In the genomic region with DNA sequence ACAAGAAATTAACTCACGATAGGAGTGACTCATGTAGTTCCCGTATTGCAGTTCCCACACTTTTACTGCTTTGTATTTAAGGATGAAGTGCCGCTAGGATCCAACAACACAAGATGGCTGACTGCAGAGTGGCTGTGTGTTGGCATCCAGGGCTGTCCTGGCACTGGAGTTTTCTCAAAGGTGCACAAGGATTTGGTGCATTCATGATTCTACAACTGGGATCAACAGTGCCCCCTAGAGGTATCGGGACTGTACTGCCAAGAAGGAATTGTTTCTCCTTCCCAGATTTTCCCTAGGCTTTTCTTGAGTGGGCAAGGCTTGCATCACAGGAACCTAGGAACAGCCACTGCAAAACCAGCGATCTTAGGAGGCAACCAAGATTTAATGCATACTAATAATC, we compare ENCODE assay signal across 7 mouse cellular contexts.
DNase-seq lines count a peak whose midpoint lies in the region; ATAC-seq and TF ChIP-seq lines count a peak whose summit lies in the region.

No protein-coding gene starts in this region.

- peak; percentile 60 for TF ChIP-seq CTCF in cortical plate, adult 2 months (IDR thresholded peaks at IDR 0.05; ENCODE audit: extremely low read depth, insufficient read depth, low read length)
- peak; percentile 73 for TF ChIP-seq CTCF in liver, embryonic 14.5 days (IDR thresholded peaks at IDR 0.05; ENCODE audit: low read depth)
- peak; percentile 48; the same call in 1 of the 2 replicates for TF ChIP-seq CTCF in testis, adult 2 months (IDR thresholded peaks at IDR 0.05; ENCODE audit: control insufficient read depth, insufficient read depth, insufficient replicate concordance, low read depth, low read length)

- H3K27me3 ChIP-seq in midbrain, embryonic 14.5 days (ENCODE audit: control insufficient read depth, insufficient read depth, low read length) = no peaks in the 10 kb centered on the region
- no peaks in the 10 kb centered on the region for H3K27me3 ChIP-seq in midbrain, embryonic 13.5 days
- H3K27me3 ChIP-seq in liver, embryonic 14.5 days (ENCODE audit: control insufficient read depth, insufficient read depth, low read length) = no peaks in the 10 kb centered on the region
- H3K27me3 ChIP-seq in testis, adult 2 months (ENCODE audit: control insufficient read depth, insufficient read depth, low read length) = no peaks in the 10 kb centered on the region

- H3K4me3 ChIP-seq in midbrain, embryonic 14.5 days (replicated peaks; ENCODE audit: low read depth, low read length) = no peak overlapping the region
- no peak overlapping the region for H3K4me3 ChIP-seq in midbrain, embryonic 13.5 days (replicated peaks)
- no peak overlapping the region for H3K4me3 ChIP-seq in cortical plate, adult 2 months (ENCODE audit: insufficient read depth, low read length)
- no peak overlapping the region for H3K4me3 ChIP-seq in liver, embryonic 14.5 days (ENCODE audit: insufficient read depth in 1 of 2, low read depth in 2 of 2, low read length in 2 of 2)
- H3K4me3 ChIP-seq in testis, adult 2 months (ENCODE audit: control insufficient read depth, low read depth, low read length) = peak overlapping the region; percentile 35; the same call in 1 of the 2 replicates

- peak; percentile 47 for DNase-seq in midbrain, embryonic 14.5 days
- DNase-seq in adrenal gland, adult 2 months = peak; percentile 78
- DNase-seq in kidney, postnatal 10 days = peak; percentile 48
- peak in 1 of 3 experiments; percentile 14 for DNase-seq in liver, embryonic 14.5 days (ENCODE audit: low read depth in 3 of 3, low spot score in 3 of 3)

- no peak overlapping the region for H3K4me2 ChIP-seq in midbrain, embryonic 14.5 days (ENCODE audit: low read length)
- H3K4me2 ChIP-seq in midbrain, embryonic 13.5 days (replicated peaks) = no peak overlapping the region
- H3K4me2 ChIP-seq in liver, embryonic 14.5 days (ENCODE audit: low read depth) = no peak overlapping the region

- no peaks in the 10 kb centered on the region for H3K4me1 ChIP-seq in midbrain, embryonic 14.5 days (ENCODE audit: control insufficient read depth, insufficient read depth, low read length)
- H3K4me1 ChIP-seq in midbrain, embryonic 13.5 days (replicated peaks) = no peaks in the 10 kb centered on the region
- 0 out of 2 replicates have a peak, but pooled peaks cover 1% of the 10 kb centered on the region for H3K4me1 ChIP-seq in cortical plate, adult 2 months (ENCODE audit: control insufficient read depth, insufficient read depth, low read length)
- no peaks in the 10 kb centered on the region for H3K4me1 ChIP-seq in liver, embryonic 14.5 days (replicated peaks; ENCODE audit: control insufficient read depth in 2 of 2, insufficient read depth in 2 of 2, low read length in 1 of 2)
- H3K4me1 ChIP-seq in testis, adult 2 months (ENCODE audit: control insufficient read depth, insufficient read depth, low read length) = peaks cover 10% of the 10 kb centered on the region

- no peaks in the 10 kb centered on the region for H3K9me3 ChIP-seq in midbrain, embryonic 14.5 days (ENCODE audit: control insufficient read depth, low read length)
- no peaks in the 10 kb centered on the region for H3K9me3 ChIP-seq in midbrain, embryonic 13.5 days
- H3K9me3 ChIP-seq in liver, embryonic 14.5 days (ENCODE audit: control insufficient read depth, low read length) = no peaks in the 10 kb centered on the region

- TF ChIP-seq POLR2A in cortical plate, adult 2 months (IDR thresholded peaks at IDR 0.05; ENCODE audit: extremely low read depth, insufficient read depth, low read length) = no peak
- no peak for TF ChIP-seq POLR2A in testis, adult 2 months (IDR thresholded peaks at IDR 0.05; ENCODE audit: control insufficient read depth, low read depth, low read length)

- 61% methylated on average over 5 of the region's 5 CpGs for WGBS in midbrain, embryonic 14.5 days
- 62% methylated on average over 5 of the region's 5 CpGs for WGBS in midbrain, embryonic 13.5 days
- WGBS in liver, embryonic 14.5 days (ENCODE audit: insufficient replicate concordance) = 42% methylated on average over 5 of the region's 5 CpGs

- H3K9ac ChIP-seq in midbrain, embryonic 14.5 days (replicated peaks; ENCODE audit: low read length) = no peak overlapping the region
- no peak overlapping the region for H3K9ac ChIP-seq in midbrain, embryonic 13.5 days (replicated peaks)
- H3K9ac ChIP-seq in liver, embryonic 14.5 days (replicated peaks) = no peak overlapping the region

- TF ChIP-seq EP300 in liver, embryonic 14.5 days (IDR thresholded peaks at IDR 0.05; ENCODE audit: low read depth) = no peak

- H3K36me3 ChIP-seq in midbrain, embryonic 14.5 days (ENCODE audit: control insufficient read depth, insufficient read depth, low read length) = no peaks in the 10 kb centered on the region
- H3K36me3 ChIP-seq in midbrain, embryonic 13.5 days = no peaks in the 10 kb centered on the region
- no peaks in the 10 kb centered on the region for H3K36me3 ChIP-seq in liver, embryonic 14.5 days (replicated peaks; ENCODE audit: control insufficient read depth, insufficient read depth, low read depth)
- H3K36me3 ChIP-seq in testis, adult 2 months (ENCODE audit: control insufficient read depth, insufficient read depth, low read length) = no peaks in the 10 kb centered on the region

- no peak for ATAC-seq in midbrain, embryonic 14.5 days (ENCODE audit: low FRiP score, low TSS enrichment)
- no peak for ATAC-seq in midbrain, embryonic 13.5 days
- no peak for ATAC-seq in liver, embryonic 14.5 days (ENCODE audit: insufficient read depth)

- no peak overlapping the region for H3K27ac ChIP-seq in midbrain, embryonic 14.5 days (replicated peaks; ENCODE audit: low read depth, low read length)
- no peak overlapping the region for H3K27ac ChIP-seq in midbrain, embryonic 13.5 days
- H3K27ac ChIP-seq in cortical plate, adult 2 months (ENCODE audit: insufficient read depth, low read length) = no peak overlapping the region
- no peak overlapping the region for H3K27ac ChIP-seq in liver, embryonic 14.5 days
- no peak overlapping the region for H3K27ac ChIP-seq in testis, adult 2 months (ENCODE audit: control insufficient read depth, insufficient read depth, low read depth, low read length)
